Mouse (Mus musculus): ENCODE measurements around the gene Gm9945. TPM values are rescaled to one million over a fixed set of nuclear protein-coding genes. Genes with fewer than 3 reads are reported as not detected.

Gene Gm9945
- polyA plus RNA-seq, 3 experiments from 2014 or later, result not detected

DNA sequence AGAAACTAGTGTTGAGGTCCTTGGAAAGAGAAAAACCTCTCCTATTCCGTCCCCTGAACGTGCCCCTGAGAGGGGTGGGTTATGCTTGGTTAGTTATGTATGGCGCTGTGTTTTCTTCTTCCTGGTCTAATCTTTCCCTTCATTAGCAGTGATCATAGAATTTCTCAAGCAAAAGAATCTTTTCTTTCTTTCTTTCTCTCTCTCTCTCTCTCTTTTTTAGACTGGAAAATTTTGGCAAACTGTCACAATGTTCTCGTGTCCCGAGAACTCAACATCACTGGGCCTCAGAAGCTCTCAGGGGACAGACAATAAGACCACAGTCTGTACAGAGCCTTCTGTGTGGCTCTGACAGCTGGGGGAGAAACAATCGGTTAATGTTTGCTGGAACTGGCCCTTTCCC lies 15.5 kb downstream of the Gm9945 start:
- ATAC-seq, result no peak

DNA sequence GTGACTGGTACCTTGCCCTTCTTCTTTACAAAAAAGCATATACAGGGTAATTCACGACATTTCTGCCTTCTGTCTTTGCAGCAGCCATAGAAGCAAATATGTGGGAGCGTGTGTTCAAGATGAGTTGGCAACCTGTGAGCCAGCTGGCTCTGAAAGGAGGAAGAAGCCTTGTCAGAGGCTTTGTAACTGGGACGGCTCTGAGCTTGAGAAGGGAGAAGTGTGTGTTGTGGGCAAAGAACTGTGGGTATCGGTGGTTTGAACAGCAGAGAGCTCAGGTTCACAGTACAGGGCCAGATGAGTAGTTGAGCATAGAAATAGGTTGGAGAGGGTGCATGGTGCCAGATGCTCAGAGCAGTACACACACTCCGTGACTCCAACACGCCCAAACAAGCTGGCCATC lies 17.0 kb downstream of the Gm9945 start:
- ATAC-seq, result no peak

- no peak for ATAC-seq
Measured at GRCm38 (mm10) chr11:53500569-53500968, 20.6 kb downstream of the Gm9945 start.

DNA sequence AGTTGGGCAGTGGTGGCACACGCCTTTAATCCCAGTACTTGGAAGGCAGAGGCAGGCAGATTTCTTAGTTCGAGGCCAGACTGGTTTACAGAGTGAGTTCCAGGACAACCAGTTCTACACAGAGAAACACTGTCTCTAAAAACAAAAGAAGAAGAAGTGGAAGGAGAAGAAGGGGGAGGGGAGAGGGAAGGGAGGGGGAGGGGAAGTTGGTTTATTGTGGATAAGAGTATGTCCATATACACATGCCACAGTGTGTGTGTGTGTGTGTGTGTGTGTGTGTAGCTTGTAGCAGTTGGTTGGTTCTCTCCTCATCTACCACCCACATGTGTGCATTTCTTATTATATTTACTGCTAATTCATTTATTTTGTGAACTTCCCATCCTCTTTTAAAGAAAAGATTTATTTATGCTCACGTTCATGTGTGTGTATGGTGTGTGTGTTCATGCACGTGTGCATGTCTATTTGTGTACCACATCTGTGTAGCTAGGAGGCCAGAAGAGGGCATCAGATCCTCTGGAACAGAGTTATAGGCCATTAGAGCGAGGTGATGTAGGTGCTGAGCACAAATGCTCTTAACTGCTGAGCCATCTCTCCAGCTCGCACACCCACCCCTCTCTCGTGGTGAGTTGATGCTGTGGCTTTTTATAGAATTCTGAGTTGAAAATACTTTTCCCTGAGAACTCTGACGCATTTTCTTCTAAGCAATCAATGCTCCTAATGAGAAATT lies 22.2 kb downstream of the Gm9945 start:
- no peak for ATAC-seq

DNA sequence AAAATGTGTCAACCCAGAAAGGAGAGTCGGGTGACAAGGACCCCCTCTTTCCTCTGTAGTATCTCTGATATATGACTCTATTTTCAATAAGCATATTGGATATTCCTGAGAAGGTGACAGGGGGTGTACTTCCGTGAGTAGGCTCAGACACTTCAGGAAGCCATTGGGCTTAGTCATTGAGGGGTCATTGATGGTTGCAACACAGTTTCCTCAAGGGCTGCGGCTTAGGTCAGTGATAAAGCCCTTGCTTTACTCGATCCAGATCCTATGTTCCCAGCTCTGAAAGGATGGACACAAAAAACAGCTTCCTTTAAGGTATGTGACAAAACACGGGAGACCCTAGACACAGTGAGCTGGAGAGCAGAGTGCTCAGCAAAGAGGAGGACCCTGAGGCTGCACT lies 23.8 kb downstream of the Gm9945 start:
- no peak for ATAC-seq

DNA sequence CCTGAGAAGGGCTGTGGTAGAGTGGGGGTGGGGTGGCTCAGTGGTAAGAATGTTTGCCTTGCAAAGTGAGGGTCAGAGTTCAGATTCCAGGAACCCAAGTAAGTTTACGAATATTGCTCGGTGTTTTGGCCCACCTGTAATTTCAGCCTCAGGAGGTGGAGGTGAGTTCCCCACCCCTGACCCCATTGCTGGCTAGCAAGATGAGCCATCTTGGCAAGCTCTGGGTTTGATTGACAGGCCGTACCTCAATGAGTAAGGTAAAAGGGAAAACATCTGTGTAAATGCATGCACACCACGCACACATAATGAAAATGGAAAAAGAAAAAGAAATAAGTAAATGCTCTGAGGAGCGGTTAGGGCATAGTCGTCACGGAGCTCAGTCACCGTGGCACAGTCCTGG lies 24.4 kb downstream of the Gm9945 start:
- no peak for ATAC-seq

GRCm38 (mm10) chr11:53505026-53505663 lies 25.2 kb downstream of the Gm9945 start:
- ATAC-seq, result no peak

DNA sequence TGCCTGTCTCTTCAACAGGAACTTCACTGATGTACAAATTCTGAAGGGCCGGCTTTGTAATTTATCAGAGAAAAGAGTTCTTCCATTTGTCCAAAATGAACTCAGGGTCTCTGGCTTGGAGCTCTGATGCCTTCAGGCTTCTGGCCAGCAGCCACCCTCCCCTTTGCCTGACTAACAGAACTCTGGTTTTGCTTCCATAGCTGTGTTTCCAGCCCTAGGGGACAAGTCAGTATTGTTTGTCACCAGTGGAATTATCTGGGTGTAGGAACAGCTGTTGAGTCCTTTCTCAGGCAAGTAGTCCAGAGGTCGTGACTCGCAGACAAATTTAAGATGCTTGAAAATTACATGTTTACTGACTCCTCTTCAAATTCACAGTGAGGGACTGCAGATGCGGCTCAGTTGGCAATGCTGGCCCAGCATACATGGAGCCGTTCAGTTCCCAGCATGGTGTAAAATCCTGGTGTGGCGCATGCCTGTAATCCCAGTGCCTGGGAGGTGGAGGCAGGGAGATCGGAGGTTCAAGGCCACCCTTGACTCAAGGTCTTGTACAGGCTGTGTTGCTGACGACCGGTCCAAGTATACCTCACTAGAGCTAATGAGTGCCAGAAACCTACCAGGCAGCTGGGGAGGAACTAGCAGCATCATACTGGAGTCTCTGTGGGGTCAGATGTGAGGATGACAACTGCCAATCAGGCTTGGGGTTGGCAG lies 27.3 kb downstream of the Gm9945 start:
- ATAC-seq, result no peak

- no peak for ATAC-seq
Measured at GRCm38 (mm10) chr11:53508152-53508551, 28.2 kb downstream of the Gm9945 start.

DNA sequence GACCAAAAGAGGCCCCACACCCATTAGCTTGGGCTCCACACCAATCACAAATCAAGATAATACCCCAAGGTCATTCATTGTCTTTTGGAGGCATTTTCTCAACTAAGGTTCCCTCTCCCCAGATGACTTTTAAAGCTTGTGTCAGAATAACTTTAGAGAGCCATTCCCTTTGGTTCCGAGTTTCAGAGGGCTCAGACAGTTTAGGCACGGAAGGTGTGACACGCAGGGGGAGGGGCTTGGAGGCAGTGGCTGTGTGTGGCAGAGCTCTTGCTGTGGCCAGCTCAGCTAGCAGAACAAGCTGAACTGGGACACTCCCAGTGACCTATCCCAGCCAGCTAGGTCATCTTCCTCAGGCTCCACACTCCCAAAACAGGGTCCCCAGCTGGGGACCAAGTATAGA lies 28.6 kb downstream of the Gm9945 start:
- ATAC-seq, result no peak

- no peak for ATAC-seq
Measured at GRCm38 (mm10) chr11:53510351-53510750, 30.4 kb downstream of the Gm9945 start.

- ATAC-seq, result no peak
Measured at GRCm38 (mm10) chr11:53516775-53517627, 37.0 kb downstream of the Gm9945 start.

DNA sequence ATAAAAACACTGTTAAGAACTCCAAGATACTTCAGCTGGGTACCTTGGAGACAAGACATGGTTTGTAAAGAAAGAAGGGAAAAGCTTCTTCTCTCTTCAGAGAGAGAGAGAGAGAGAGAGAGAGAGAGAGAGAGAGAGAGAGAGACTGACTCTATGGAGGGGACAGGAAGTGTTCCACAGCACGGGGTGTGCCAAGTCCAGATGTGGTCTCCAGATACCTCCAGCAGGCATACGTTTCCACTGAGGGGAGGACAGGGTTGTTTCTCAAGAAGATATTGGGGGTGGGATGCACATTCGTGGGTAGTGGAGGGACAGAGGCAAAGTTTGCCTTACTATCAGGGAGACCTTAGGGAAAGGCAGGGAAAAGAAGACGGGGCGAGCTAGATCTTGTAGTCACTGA lies 38.8 kb downstream of the Gm9945 start:
- ATAC-seq, result no peak

GRCm38 (mm10) chr11:53519207-53520121 lies 39.5 kb downstream of the Gm9945 start, which contains the start of gene Sept8:
Sept8 (plus strand) TSS chr11:53519257.
- ATAC-seq, result peak; percentile 63

DNA sequence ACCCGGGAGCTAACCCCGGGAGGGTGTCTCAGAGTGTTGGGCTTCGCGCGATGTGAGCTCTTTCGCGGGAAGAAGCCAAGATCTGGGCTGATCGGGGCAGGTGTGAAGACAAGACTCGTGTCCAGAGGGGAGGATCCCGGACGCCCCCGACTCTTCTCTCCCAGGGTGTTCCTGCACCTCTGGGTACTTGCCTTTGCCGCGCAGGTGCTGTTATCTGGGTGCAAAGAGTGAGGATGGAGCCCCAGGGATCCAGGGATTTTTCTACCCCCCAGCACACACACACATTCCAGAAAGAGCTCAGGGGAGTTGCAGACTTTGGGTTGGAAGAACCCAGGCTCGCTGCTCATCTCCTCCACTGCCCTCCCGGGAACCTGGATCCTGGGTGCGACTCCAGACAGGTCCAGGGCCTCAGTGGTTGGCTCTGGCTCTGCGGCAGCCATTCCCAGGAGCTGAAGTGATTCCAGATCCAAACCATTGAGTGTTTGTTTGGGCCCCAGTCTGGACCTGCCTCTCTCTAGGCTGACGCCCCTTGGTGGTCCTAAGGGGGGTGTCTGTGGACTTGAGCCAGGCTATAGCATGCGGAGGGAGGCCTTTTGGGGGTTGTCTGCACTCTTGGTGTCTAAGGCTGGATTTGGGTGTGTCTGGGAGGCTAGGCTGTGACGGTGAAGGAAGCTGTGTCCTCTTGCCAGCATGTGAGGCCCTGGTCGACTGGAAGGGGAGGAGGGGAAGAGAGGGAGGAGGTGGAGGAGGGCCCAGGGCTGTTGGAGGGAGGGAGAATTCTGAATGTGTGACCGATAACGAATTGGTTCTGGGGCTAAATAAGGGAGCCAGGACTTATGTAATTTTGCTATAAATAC lies 40.4 kb downstream of the Gm9945 start:
- no peak for ATAC-seq

DNA sequence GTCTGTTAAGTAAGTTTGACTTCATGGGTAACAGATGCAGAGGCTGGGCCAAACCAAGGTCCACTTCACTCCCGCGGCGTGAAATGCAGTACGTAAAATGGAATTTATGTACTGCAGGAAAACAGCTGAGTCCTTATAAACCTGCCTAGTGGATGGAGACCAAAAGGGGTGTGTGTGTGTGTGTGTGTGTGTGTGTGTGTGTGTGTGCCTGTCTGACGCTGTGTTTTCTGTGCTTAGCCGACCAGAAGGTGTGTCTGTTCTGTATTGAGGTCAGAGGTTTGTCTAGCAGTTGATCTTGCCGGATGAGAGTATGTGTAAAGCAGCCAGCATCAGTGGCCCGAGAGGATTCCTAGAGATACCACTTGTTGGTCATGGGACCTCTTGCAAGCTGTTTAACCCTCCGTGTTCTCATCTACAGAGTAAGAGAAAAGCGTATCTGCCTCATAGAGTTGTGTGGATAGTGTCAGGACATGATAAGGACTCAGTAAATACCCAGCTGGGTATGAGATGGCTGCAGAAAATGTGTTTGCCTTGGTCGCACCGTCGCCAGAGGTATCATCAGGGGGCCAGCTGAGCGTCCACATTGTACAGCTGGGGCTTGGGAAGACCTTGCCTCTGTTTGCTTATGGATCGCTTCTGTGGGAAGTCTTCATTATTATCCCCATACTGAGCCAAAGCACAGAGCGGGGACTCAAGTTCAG lies 41.3 kb downstream of the Gm9945 start:
- no peak for ATAC-seq

GRCm38 (mm10) chr11:53521821-53522131 lies 41.8 kb downstream of the Gm9945 start:
- ATAC-seq, result no peak

GRCm38 (mm10) chr11:53522362-53522761 lies 42.4 kb downstream of the Gm9945 start:
- ATAC-seq, result no peak

- ATAC-seq, result no peak
Measured at GRCm38 (mm10) chr11:53522930-53523329, 43.0 kb downstream of the Gm9945 start.

Measured in inflammation-experienced regulatory T-cells, adult 6 months (primary cell).